Mouse (Mus musculus) heart, embryonic 14.5 days (tissue): Measurements from ENCODE around the gene Snx21. TPM values are rescaled to one million over a fixed set of nuclear protein-coding genes. Genes with fewer than 3 reads are reported as not detected.

Experiments used
- ATAC-seq: fragments of 200-750 bp; cut with Nextera tagmentation; 2 replicates; pipeline ENCODE4 v1.8.0; 2017; ENCODE audit warnings: low read depth, moderate TSS enrichment; ENCODE audit not compliant: insufficient number of reproducible peaks, insufficient read depth, low FRiP score
- H3K27ac ChIP-seq, 2 experiments: fragments of 200-500 bp in 1 of 2; fragments of 300-500 bp in 1 of 2; sonication (generic) in 1 of 2; replicated peaks in 1 of 2; 2 replicates each; pipeline ENCODE4 v1.5.1; 2012 to 2014; ENCODE audit warnings: low read depth in 2 of 2, low read length in 2 of 2, control low read depth in 1 of 2, mild to moderate bottlenecking in 1 of 2, mixed read lengths in 1 of 2; ENCODE audit not compliant: control insufficient read depth in 1 of 2, insufficient read depth in 1 of 2
- H3K27me3 ChIP-seq: fragments of 300-500 bp; sonication (generic); 2 replicates; pipeline ENCODE4 v1.6.1; 2014; ENCODE audit warnings: mild to moderate bottlenecking, low read length, control low read depth; ENCODE audit not compliant: control insufficient read depth, insufficient read depth
- H3K36me3 ChIP-seq: fragments of 300-500 bp; sonication (generic); 2 replicates; pipeline ENCODE4 v1.6.1; 2014; ENCODE audit warnings: mild to moderate bottlenecking, control low read depth, low read length, mixed read lengths; ENCODE audit not compliant: control insufficient read depth, insufficient read depth
- H3K4me1 ChIP-seq, 2 experiments: fragments of 200-500 bp in 1 of 2; fragments of 300-500 bp in 1 of 2; sonication (generic) in 1 of 2; 2 replicates each; pipeline ENCODE4 v1.6.1; 2012 to 2014; ENCODE audit warnings: low read length in 2 of 2, control low read depth in 1 of 2, mixed read lengths in 1 of 2; ENCODE audit not compliant: control insufficient read depth in 2 of 2, insufficient read depth in 2 of 2
- H3K4me2 ChIP-seq: fragments of 300-500 bp; sonication (generic); 2 replicates; pipeline ENCODE4 v1.6.1; 2014; ENCODE audit warnings: mild to moderate bottlenecking, low read length
- H3K4me3 ChIP-seq, 2 experiments: fragments of 200-500 bp in 1 of 2; fragments of 300-500 bp in 1 of 2; sonication (generic) in 1 of 2; 2 replicates each; pipeline ENCODE4 v1.5.1; 2012 to 2014; ENCODE audit warnings: low read length in 2 of 2, mild to moderate bottlenecking in 2 of 2, control low read depth in 1 of 2, low read depth in 1 of 2, moderate library complexity in 1 of 2; ENCODE audit not compliant: control insufficient read depth in 1 of 2, insufficient read depth in 1 of 2
- H3K9ac ChIP-seq: fragments of 300-500 bp; sonication (generic); 2 replicates; pipeline ENCODE4 v1.6.1; 2014; ENCODE audit warnings: mild to moderate bottlenecking, low read length
- H3K9me3 ChIP-seq: fragments of 300-500 bp; sonication (generic); 2 replicates; pipeline ENCODE4 v1.6.1; 2016; ENCODE audit warnings: low read length, control low read depth; ENCODE audit not compliant: control insufficient read depth
- WGBS: fragments of 180-500 bp; shearing (Covaris S2); extraction: QIAGEN DNeasy Blood & Tissue Kit; methylation state at CpG from one replicate; pipeline ENCODE4 v1.1.7; 2014; 5-methylcytosine and 5-hydroxymethylcytosine counted together
- polyA plus RNA-seq: library from polyadenylated mRNA; unstranded; fragments of >200 nt; fragmentation: Nextera tagmentation; extraction: Ambion mirVana; gene quantifications from 2 replicates; pipeline ENCODE4 v1.2.1, GENCODE M21; 2014

Snx21 gene
- polyA plus RNA-seq, 1 experiment from 2014 or later, result 38.0 TPM

- 62% methylated on average over 7 of the region's 7 CpGs for WGBS
Observed at GRCm38 (mm10) chr2:164778809-164779208, 6.8 kb upstream of the Snx21 start.

GRCm38 (mm10) chr2:164779481-164780086 is 6.0 kb upstream of the Snx21 start, which contains the start of gene Tnnc2:
TSS of gene Tnnc2 (minus strand) at chr2:164779967.
- no peak for ATAC-seq
- Histone ChIP-seq H3K4me1 (peaks cover 0 to 2% of the 10 kb centered on the region in 2 experiments; a peak in 3 of 4 replicates), H3K4me3 (no peak within 1 kb of the TSS), H3K27me3 (0 out of 2 replicates have a peak, but pooled peaks cover 5% of the 10 kb centered on the region), H3K4me2 (no peak within 1 kb of the TSS), H3K9me3 (no peaks in the 10 kb centered on the region), H3K9ac (no peak within 1 kb of the TSS), H3K36me3 (no peaks in the 10 kb centered on the region), H3K27ac (no peak within 1 kb of the TSS)
- WGBS, result 62% methylated on average over 8 of the region's 8 CpGs

More at GRCm38 (mm10) chr2:164778809-164779208, 6.8 kb upstream of the Snx21 start:
- Histone ChIP-seq H3K27me3 (0 out of 2 replicates have a peak, but pooled peaks cover 5% of the 10 kb centered on the region), H3K27ac (no peak overlapping the region), H3K36me3 (0 out of 2 replicates have a peak, but pooled peaks cover 2% of the 10 kb centered on the region), H3K4me3 (no peak overlapping the region), H3K9me3 (no peaks in the 10 kb centered on the region), H3K9ac (no peak overlapping the region), H3K4me2 (no peak overlapping the region), H3K4me1 (no peaks in the 10 kb centered on the region; a peak in 1 of 4 replicates)
- no peak for ATAC-seq

- H3K9ac ChIP-seq, result no peak overlapping the region
- H3K9me3 ChIP-seq, result no peaks in the 10 kb centered on the region
- WGBS, result 61% methylated on average over 4 of the region's 4 CpGs
- H3K4me2 ChIP-seq, result no peak overlapping the region
- no peak overlapping the region for H3K27ac ChIP-seq
- H3K4me3 ChIP-seq, result no peak overlapping the region
- H3K27me3 ChIP-seq, result 0 out of 2 replicates have a peak, but pooled peaks cover under 1% of the 10 kb centered on the region
- no peak for ATAC-seq
- no peaks in the 10 kb centered on the region for H3K36me3 ChIP-seq
- peaks cover 3 to 9% of the 10 kb centered on the region in 2 experiments for H3K4me1 ChIP-seq
Observed at GRCm38 (mm10) chr2:164781876-164782275, 3.7 kb upstream of the Snx21 start.

- Histone ChIP-seq H3K27ac (no peak overlapping the region), H3K4me3 (no peak overlapping the region), H3K9ac (no peak overlapping the region), H3K9me3 (no peaks in the 10 kb centered on the region), H3K4me2 (no peak overlapping the region), H3K4me1 (peaks cover 6 to 16% of the 10 kb centered on the region in 2 experiments), H3K36me3 (peaks cover 9% of the 10 kb centered on the region), H3K27me3 (no peaks in the 10 kb centered on the region)
- 79% methylated on average over 7 of the region's 7 CpGs for WGBS
- no peak for ATAC-seq
Observed at GRCm38 (mm10) chr2:164783926-164784581, 1.6 kb upstream of the Snx21 start.

GRCm38 (mm10) chr2:164784869-164785420 is 678 bp upstream of the Snx21 start:
- Histone ChIP-seq H3K4me3 (peak overlapping the region; percentile 56 to 75), H3K36me3 (peaks cover 18% of the 10 kb centered on the region), H3K4me1 (peaks cover 6 to 16% of the 10 kb centered on the region in 2 experiments), H3K27ac (peak overlapping the region; percentile 82 to 85), H3K9me3 (no peaks in the 10 kb centered on the region), H3K9ac (peak overlapping the region; percentile 80), H3K27me3 (no peaks in the 10 kb centered on the region), H3K4me2 (peak overlapping the region; percentile 68)
- 4% methylated on average over 7 of the region's 7 CpGs for WGBS
- no peak for ATAC-seq

GRCm38 (mm10) chr2:164786388-164786885 is 814 bp downstream of the Snx21 start:
- peaks cover 6 to 16% of the 10 kb centered on the region in 2 experiments for H3K4me1 ChIP-seq
- peak overlapping the region; percentile 80 for H3K9ac ChIP-seq
- ATAC-seq, result no peak
- WGBS, result 3% methylated on average over 15 of the region's 15 CpGs
- peak overlapping the region; percentile 56 to 75 for H3K4me3 ChIP-seq
- peak overlapping the region; percentile 79 to 85 for H3K27ac ChIP-seq
- H3K27me3 ChIP-seq, result no peaks in the 10 kb centered on the region
- peak overlapping the region; percentile 68 for H3K4me2 ChIP-seq
- H3K36me3 ChIP-seq, result peaks cover 31% of the 10 kb centered on the region
- no peaks in the 10 kb centered on the region for H3K9me3 ChIP-seq

- Histone ChIP-seq H3K36me3 (peaks cover 37% of the 10 kb centered on the region), H3K4me2 (peak overlapping the region; percentile 68), H3K9me3 (no peaks in the 10 kb centered on the region), H3K9ac (peak overlapping the region; percentile 80), H3K4me1 (peaks cover 6 to 16% of the 10 kb centered on the region in 2 experiments), H3K4me3 (peak overlapping the region; percentile 56 to 75), H3K27me3 (no peaks in the 10 kb centered on the region), H3K27ac (peak overlapping the region; percentile 79 to 85; a peak in 3 of 4 replicates)
- no peak for ATAC-seq
- 80% methylated on average over 3 of the region's 3 CpGs for WGBS
Observed at GRCm38 (mm10) chr2:164787032-164787431, 1.4 kb downstream of the Snx21 start.
